ENCODE assay signal across 8 mouse cellular contexts in the genomic region with DNA sequence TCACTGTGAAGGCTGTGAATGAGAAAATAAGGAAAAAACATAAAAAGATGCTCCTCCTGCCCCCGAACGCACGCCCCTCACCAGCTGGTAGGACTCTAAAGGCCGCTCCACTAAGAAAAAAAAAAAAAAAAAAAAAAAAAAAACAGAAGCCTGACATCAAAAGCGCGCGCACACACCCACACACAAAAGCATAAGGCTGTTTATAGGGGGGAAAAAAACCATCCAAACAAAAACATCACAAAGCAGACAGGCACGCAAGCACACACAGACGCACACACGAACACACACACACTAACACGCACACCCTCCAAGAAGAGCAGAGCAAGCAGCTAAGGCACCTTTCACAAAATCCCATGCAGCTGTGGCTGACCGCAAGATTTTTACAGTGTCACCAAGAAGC. TPM values are rescaled to one million over a fixed set of nuclear protein-coding genes. Genes with fewer than 3 reads are reported as not detected.
DNase-seq lines count a peak whose midpoint lies in the region; ATAC-seq and TF ChIP-seq lines count a peak whose summit lies in the region.

No protein-coding gene starts in this region.

- no peaks in the 10 kb centered on the region for H3K9me3 ChIP-seq in lung, embryonic 16.5 days (ENCODE audit: control insufficient read depth, low read length)
- H3K9me3 ChIP-seq in intestine, postnatal 0 days (ENCODE audit: control insufficient read depth): no peaks in the 10 kb centered on the region
- no peaks in the 10 kb centered on the region for H3K9me3 ChIP-seq in stomach, embryonic 15.5 days

- peak overlapping the region; percentile 25 for H3K4me3 ChIP-seq in lung, embryonic 16.5 days (ENCODE audit: low read length)
- H3K4me3 ChIP-seq in intestine, postnatal 0 days (ENCODE audit: low read depth, low read length): no peak overlapping the region
- H3K4me3 ChIP-seq in stomach, embryonic 15.5 days (replicated peaks): peak overlapping the region; percentile 24; the same call in 1 of the 2 replicates

- no peak overlapping the region for H3K9ac ChIP-seq in lung, embryonic 16.5 days (ENCODE audit: low read length)
- H3K9ac ChIP-seq in intestine, postnatal 0 days (ENCODE audit: low read depth, low read length): no peak overlapping the region
- no peak overlapping the region for H3K9ac ChIP-seq in stomach, embryonic 15.5 days

- DNase-seq in cerebellum, postnatal 10 days: peak; percentile 3 to 15
- DNase-seq in cerebellum, adult 8-10 months: no peak
- DNase-seq in lung, postnatal 25 days (ENCODE audit: low spot score): no peak
- DNase-seq in layer of hippocampus, adult 11-12 months (ENCODE audit: low spot score): no peak

- TF ChIP-seq CTCF in intestine, postnatal 0 days (IDR thresholded peaks at IDR 0.05; ENCODE audit: low read depth): no peak

- no peaks in the 10 kb centered on the region for H3K4me1 ChIP-seq in lung, embryonic 16.5 days (replicated peaks; ENCODE audit: control insufficient read depth, insufficient read depth, low read length)
- H3K4me1 ChIP-seq in intestine, postnatal 0 days (replicated peaks; ENCODE audit: control insufficient read depth, insufficient read depth, low read length): no peaks in the 10 kb centered on the region
- H3K4me1 ChIP-seq in stomach, embryonic 15.5 days: no peaks in the 10 kb centered on the region

- H3K36me3 ChIP-seq in lung, embryonic 16.5 days (ENCODE audit: control insufficient read depth, insufficient read depth, low read length): no peaks in the 10 kb centered on the region
- H3K36me3 ChIP-seq in intestine, postnatal 0 days (ENCODE audit: control insufficient read depth, insufficient read depth): no peaks in the 10 kb centered on the region
- no peaks in the 10 kb centered on the region for H3K36me3 ChIP-seq in stomach, embryonic 15.5 days

- 20% methylated on average over 11 of the region's 12 CpGs for WGBS in lung, embryonic 16.5 days
- WGBS in intestine, postnatal 0 days: 16% methylated on average over 12 of the region's 12 CpGs
- WGBS in stomach, embryonic 15.5 days: 11% methylated on average over 12 of the region's 12 CpGs

- H3K27ac ChIP-seq in lung, embryonic 16.5 days (ENCODE audit: low read length): no peak overlapping the region
- H3K27ac ChIP-seq in intestine, postnatal 0 days (ENCODE audit: low read depth, low read length): no peak overlapping the region
- no peak overlapping the region for H3K27ac ChIP-seq in stomach, embryonic 15.5 days

- H3K27me3 ChIP-seq in lung, embryonic 16.5 days (ENCODE audit: control insufficient read depth, insufficient read depth, low read depth, low read length): no peaks in the 10 kb centered on the region
- no peaks in the 10 kb centered on the region for H3K27me3 ChIP-seq in intestine, postnatal 0 days (replicated peaks; ENCODE audit: control insufficient read depth, insufficient read depth, low read length)
- no peaks in the 10 kb centered on the region for H3K27me3 ChIP-seq in stomach, embryonic 15.5 days (replicated peaks)

- H3K4me2 ChIP-seq in lung, embryonic 16.5 days (ENCODE audit: low read depth, low read length): peak overlapping the region; percentile 44
- peak overlapping the region; percentile 40; the same call in 1 of the 2 replicates for H3K4me2 ChIP-seq in intestine, postnatal 0 days (replicated peaks; ENCODE audit: low read depth)
- peak overlapping the region; percentile 43 for H3K4me2 ChIP-seq in stomach, embryonic 15.5 days

- no peak for ATAC-seq in lung, embryonic 16.5 days (ENCODE audit: low read depth)
- no peak for ATAC-seq in intestine, postnatal 0 days
- ATAC-seq in stomach, embryonic 15.5 days (ENCODE audit: insufficient read depth, low FRiP score, low read depth): no peak
- no peak for ATAC-seq in megakaryocyte progenitor cell, adult 5-6 weeks (replicated peaks; ENCODE audit: poor library complexity)

RNA-seq across cellular contexts. Expression of gene Nudt10, which starts 1.1 kb away (rescaled TPM):
- 3.6 and 3.7 TPM in 2 replicates for polyA plus RNA-seq in lung, embryonic 16.5 days (2015; fragmentation: Nextera tagmentation; extraction: Ambion mirVana)
- 1.5 and 1.8 TPM in 2 replicates for polyA plus RNA-seq in intestine, postnatal 0 days (2015; fragmentation: Nextera tagmentation; extraction: Ambion mirVana)
- 4.5 and 4.9 TPM in 2 replicates for polyA plus RNA-seq in stomach, embryonic 15.5 days (2015; fragmentation: Nextera tagmentation; extraction: Ambion mirVana)
- not detected in 2 replicates for total RNA-seq in megakaryocyte progenitor cell, adult 5-6 weeks (2015)
- total RNA-seq in megakaryocyte progenitor cell, adult 5-6 weeks (2017): not detected in 2 replicates

Comparison
In these comparisons a context has a peak if more than half of its experiments do, and no peak if none do; other contexts are left out.
1. DNase-seq: peak in cerebellum, postnatal 10 days (2 of 2); none in cerebellum, adult 8-10 months (single experiment), lung, postnatal 25 days (single experiment) and layer of hippocampus, adult 11-12 months (single experiment).
2. Peak in every context shown above with its lines, with median percentiles within 50 percentile points of each other: H3K4me2 ChIP-seq.